Mouse (Mus musculus): ENCODE data around the gene Fer. TPM values are rescaled to one million over a fixed set of nuclear protein-coding genes. Genes with fewer than 3 reads are reported as not detected.

The Fer gene
- total and polyA plus RNA-seq, 2 experiments from 2014 or later = 22.1 to 31.8 TPM

GRCm38 (mm10) chr17:63937886-63938285 lies 75.0 kb downstream of the Fer start:
- ATAC-seq = no peak
- Histone ChIP-seq H3K27ac (ENCODE audit: low read depth, low read length) (no peak overlapping the region), H3K4me3 (ENCODE audit: low read depth, low read length) (no peak overlapping the region), H3K9me3 (ENCODE audit: low read length) (no peaks in the 10 kb centered on the region), H3K9ac (no peak overlapping the region), H3K4me1 (ENCODE audit: insufficient read depth) (no peaks in the 10 kb centered on the region), H3K36me3 (ENCODE audit: insufficient read depth) (peaks cover 7% of the 10 kb centered on the region; the same call in 1 of the 2 replicates), H3K27me3 (ENCODE audit: insufficient read depth, low read length) (no peaks in the 10 kb centered on the region), H3K4me2 (ENCODE audit: low read depth) (no peak overlapping the region)
- no peak for TF ChIP-seq CTCF (IDR thresholded peaks at IDR 0.05; ENCODE audit: low read depth)
- DNase-seq = no peak
- 65% methylated on average over 18 of the region's 18 CpGs for WGBS

- Histone ChIP-seq H3K4me3 (ENCODE audit: low read depth, low read length) (no peak overlapping the region), H3K4me1 (ENCODE audit: insufficient read depth) (no peaks in the 10 kb centered on the region), H3K9ac (no peak overlapping the region), H3K4me2 (ENCODE audit: low read depth) (no peak overlapping the region), H3K27ac (ENCODE audit: low read depth, low read length) (no peak overlapping the region), H3K27me3 (ENCODE audit: insufficient read depth, low read length) (no peaks in the 10 kb centered on the region), H3K9me3 (ENCODE audit: low read length) (no peaks in the 10 kb centered on the region), H3K36me3 (ENCODE audit: insufficient read depth) (no peaks in the 10 kb centered on the region)
- WGBS = 96% methylated on average over 2 of the region's 2 CpGs
- ATAC-seq (no peak), DNase-seq (no peak)
- TF ChIP-seq CTCF (IDR thresholded peaks at IDR 0.05; ENCODE audit: low read depth) = no peak
Measured at GRCm38 (mm10) chr17:63946772-63947171, 83.9 kb downstream of the Fer start.

DNA sequence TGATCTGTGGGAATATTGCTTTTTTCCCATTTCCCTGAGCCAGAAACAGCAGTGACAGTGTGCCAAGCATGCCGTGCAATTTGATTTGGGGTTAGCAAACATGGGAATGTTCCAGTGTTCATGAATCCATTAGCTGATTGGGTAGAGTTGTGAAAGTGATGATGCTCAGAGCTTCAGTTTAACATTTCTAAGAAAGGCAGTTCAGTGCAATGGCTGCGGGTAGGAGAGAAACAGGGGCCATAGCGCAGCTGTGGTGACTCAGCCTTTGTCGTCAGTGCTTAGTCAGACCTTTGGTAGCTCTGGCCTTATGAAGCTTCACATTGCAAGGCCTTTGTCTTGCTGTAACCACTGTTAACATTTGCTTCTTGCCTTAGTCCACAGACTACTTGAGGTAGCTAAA lies 85.9 kb downstream of the Fer start:
- peak; percentile 35 for DNase-seq
- no peak overlapping the region for H3K27ac ChIP-seq (ENCODE audit: low read depth, low read length)
- H3K4me1 ChIP-seq (ENCODE audit: insufficient read depth) = no peaks in the 10 kb centered on the region
- peak; percentile 27; the same call in 1 of the 2 replicates for ATAC-seq
- 75% methylated on average over 4 of the region's 4 CpGs for WGBS
- H3K9ac ChIP-seq = no peak overlapping the region
- no peaks in the 10 kb centered on the region for H3K27me3 ChIP-seq (ENCODE audit: insufficient read depth, low read length)
- H3K4me3 ChIP-seq (ENCODE audit: low read depth, low read length) = no peak overlapping the region
- 0 out of 2 replicates have a peak, but pooled peaks cover 4% of the 10 kb centered on the region for H3K36me3 ChIP-seq (ENCODE audit: insufficient read depth)
- TF ChIP-seq CTCF (IDR thresholded peaks at IDR 0.05; ENCODE audit: low read depth) = no peak
- no peak overlapping the region for H3K4me2 ChIP-seq (ENCODE audit: low read depth)
- H3K9me3 ChIP-seq (ENCODE audit: low read length) = no peaks in the 10 kb centered on the region

- no peak overlapping the region for H3K4me3 ChIP-seq (ENCODE audit: low read depth, low read length)
- no peaks in the 10 kb centered on the region for H3K9me3 ChIP-seq (ENCODE audit: low read length)
- 88% methylated on average over 2 of the region's 2 CpGs for WGBS
- no peak overlapping the region for H3K27ac ChIP-seq (ENCODE audit: low read depth, low read length)
- H3K4me2 ChIP-seq (ENCODE audit: low read depth) = no peak overlapping the region
- 0 out of 2 replicates have a peak, but pooled peaks cover 4% of the 10 kb centered on the region for H3K36me3 ChIP-seq (ENCODE audit: insufficient read depth)
- no peak overlapping the region for H3K9ac ChIP-seq
- ATAC-seq (no peak), DNase-seq (peak; percentile 49)
- no peaks in the 10 kb centered on the region for H3K4me1 ChIP-seq (ENCODE audit: insufficient read depth)
- TF ChIP-seq CTCF (IDR thresholded peaks at IDR 0.05; ENCODE audit: low read depth) = peak; percentile 60
- H3K27me3 ChIP-seq (ENCODE audit: insufficient read depth, low read length) = no peaks in the 10 kb centered on the region
Measured at GRCm38 (mm10) chr17:63951436-63951835, 88.6 kb downstream of the Fer start.

GRCm38 (mm10) chr17:63967091-63967490 lies 104.2 kb downstream of the Fer start:
- H3K27ac ChIP-seq (ENCODE audit: low read depth, low read length) = no peak overlapping the region
- no peak overlapping the region for H3K4me3 ChIP-seq (ENCODE audit: low read depth, low read length)
- H3K36me3 ChIP-seq (ENCODE audit: insufficient read depth) = no peaks in the 10 kb centered on the region
- no peaks in the 10 kb centered on the region for H3K4me1 ChIP-seq (ENCODE audit: insufficient read depth)
- no peak for ATAC-seq
- no peak for DNase-seq
- WGBS = 92% methylated on average over 3 of the region's 3 CpGs
- H3K27me3 ChIP-seq (ENCODE audit: insufficient read depth, low read length) = no peaks in the 10 kb centered on the region
- no peak overlapping the region for H3K9ac ChIP-seq
- no peak for TF ChIP-seq CTCF (IDR thresholded peaks at IDR 0.05; ENCODE audit: low read depth)
- H3K9me3 ChIP-seq (ENCODE audit: low read length) = no peaks in the 10 kb centered on the region
- H3K4me2 ChIP-seq (ENCODE audit: low read depth) = no peak overlapping the region

DNA sequence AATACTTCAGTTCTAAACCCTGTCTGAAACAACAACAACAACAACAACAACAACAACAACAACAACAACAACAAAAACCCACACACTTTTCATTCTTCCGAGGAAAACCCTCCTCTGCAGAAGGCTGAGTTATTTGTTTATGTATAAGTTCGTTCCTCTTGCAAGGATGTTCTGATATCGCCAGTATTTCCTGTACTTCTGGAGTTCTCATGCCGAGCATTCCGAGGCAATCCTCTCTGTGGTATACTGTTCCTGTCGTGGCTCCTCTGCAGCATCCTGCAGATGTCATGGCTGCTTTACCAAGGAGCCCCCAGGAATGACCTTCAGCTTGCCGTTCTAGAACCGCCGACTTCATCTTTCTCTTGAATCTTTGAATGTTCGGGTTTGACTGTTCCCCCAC lies 106.6 kb downstream of the Fer start:
- 81% methylated on average over 10 of the region's 10 CpGs for whole genome bisulfite sequencing
- Histone ChIP-seq H3K27ac (ENCODE audit: low read depth, low read length) (no peak overlapping the region), H3K36me3 (ENCODE audit: insufficient read depth) (no peaks in the 10 kb centered on the region), H3K9me3 (ENCODE audit: low read length) (no peaks in the 10 kb centered on the region), H3K4me1 (ENCODE audit: insufficient read depth) (no peaks in the 10 kb centered on the region), H3K4me2 (ENCODE audit: low read depth) (no peak overlapping the region), H3K27me3 (ENCODE audit: insufficient read depth, low read length) (no peaks in the 10 kb centered on the region), H3K4me3 (ENCODE audit: low read depth, low read length) (no peak overlapping the region), H3K9ac (no peak overlapping the region)
- DNase-seq = no peak
- ATAC-seq = no peak
- TF ChIP-seq CTCF (IDR thresholded peaks at IDR 0.05; ENCODE audit: low read depth) = no peak

- ATAC-seq (no peak), DNase-seq (no peak)
- TF ChIP-seq CTCF (IDR thresholded peaks at IDR 0.05; ENCODE audit: low read depth) = no peak
- Histone ChIP-seq H3K36me3 (ENCODE audit: insufficient read depth) (no peaks in the 10 kb centered on the region), H3K27me3 (ENCODE audit: insufficient read depth, low read length) (no peaks in the 10 kb centered on the region), H3K9me3 (ENCODE audit: low read length) (no peaks in the 10 kb centered on the region), H3K4me2 (ENCODE audit: low read depth) (no peak overlapping the region), H3K4me3 (ENCODE audit: low read depth, low read length) (no peak overlapping the region), H3K9ac (no peak overlapping the region), H3K27ac (ENCODE audit: low read depth, low read length) (no peak overlapping the region), H3K4me1 (ENCODE audit: insufficient read depth) (no peaks in the 10 kb centered on the region)
- 34% methylated on average over 5 of the region's 5 CpGs for WGBS
Measured at GRCm38 (mm10) chr17:63970239-63970638, 107.4 kb downstream of the Fer start.

- H3K36me3 ChIP-seq (ENCODE audit: insufficient read depth) = no peaks in the 10 kb centered on the region
- DNase-seq (no peak), ATAC-seq (no peak)
- TF ChIP-seq CTCF (IDR thresholded peaks at IDR 0.05; ENCODE audit: low read depth) = peak; percentile 31
- H3K4me2 ChIP-seq (ENCODE audit: low read depth) = no peak overlapping the region
- H3K27me3 ChIP-seq (ENCODE audit: insufficient read depth, low read length) = no peaks in the 10 kb centered on the region
- H3K9me3 ChIP-seq (ENCODE audit: low read length) = no peaks in the 10 kb centered on the region
- WGBS = 93% methylated on average over 1 of the region's 1 CpGs
- H3K4me3 ChIP-seq (ENCODE audit: low read depth, low read length) = no peak overlapping the region
- H3K27ac ChIP-seq (ENCODE audit: low read depth, low read length) = no peak overlapping the region
- H3K9ac ChIP-seq = no peak overlapping the region
- no peaks in the 10 kb centered on the region for H3K4me1 ChIP-seq (ENCODE audit: insufficient read depth)
Measured at GRCm38 (mm10) chr17:63970939-63971338, 108.1 kb downstream of the Fer start.

Data from forebrain, postnatal 0 days (tissue).